Mouse (Mus musculus): ENCODE data around the gene Gmnn. TPM values are rescaled to one million over a fixed set of nuclear protein-coding genes. Genes with fewer than 3 reads are reported as not detected.
A peak's percentile ranks its signal among the peaks of the same experiment; 100 is the strongest.

The Gmnn gene
- total and polyA plus RNA-seq, 3 experiments: 4.4 to 12.1 TPM; not detected in 1

GRCm38 (mm10) chr13:24761083-24761402 is 680 bp downstream of the Gmnn start:
- DNase-seq: no peak

- no peak for DNase-seq
Measured at GRCm38 (mm10) chr13:24760351-24760870, 1.3 kb downstream of the Gmnn start.

- no peak for DNase-seq
Measured at GRCm38 (mm10) chr13:24759451-24759850, 2.3 kb downstream of the Gmnn start.

- no peak for DNase-seq
Measured at GRCm38 (mm10) chr13:24757820-24758564, 3.7 kb downstream of the Gmnn start.

GRCm38 (mm10) chr13:24756756-24757155 is 5.0 kb downstream of the Gmnn start:
- DNase-seq: no peak

GRCm38 (mm10) chr13:24751396-24751795 is 10.3 kb downstream of the Gmnn start:
- DNase-seq: no peak

GRCm38 (mm10) chr13:24750807-24751206 is 10.9 kb downstream of the Gmnn start:
- no peak for DNase-seq

- no peak for DNase-seq
Measured at GRCm38 (mm10) chr13:24747823-24748222, 13.9 kb downstream of the Gmnn start.

GRCm38 (mm10) chr13:24741028-24741427 is 20.7 kb downstream of the Gmnn start, which contains the start of gene Armh2:
Gene Armh2 (plus strand): TSS chr13:24741232.
- no peak for DNase-seq

GRCm38 (mm10) chr13:24735608-24736131 is 26.1 kb downstream of the Gmnn start:
- DNase-seq: peak; percentile 65

- DNase-seq: peak; percentile 20
Measured at GRCm38 (mm10) chr13:24734502-24734901, 27.2 kb downstream of the Gmnn start.

GRCm38 (mm10) chr13:24729128-24729527 is 32.6 kb downstream of the Gmnn start:
- no peak for DNase-seq

- DNase-seq: no peak
Measured at GRCm38 (mm10) chr13:24724395-24724759, 37.3 kb downstream of the Gmnn start.

- DNase-seq: no peak
Measured at GRCm38 (mm10) chr13:24723699-24724394, 37.9 kb downstream of the Gmnn start.

GRCm38 (mm10) chr13:24721502-24721901 is 40.2 kb downstream of the Gmnn start:
- peak; percentile 77 for DNase-seq

- no peak for DNase-seq
Measured at GRCm38 (mm10) chr13:24717677-24718076, 44.0 kb downstream of the Gmnn start.

- DNase-seq: no peak
Measured at GRCm38 (mm10) chr13:24716441-24716840, 45.3 kb downstream of the Gmnn start.

- no peak for DNase-seq
Measured at GRCm38 (mm10) chr13:24715601-24716000, 46.1 kb downstream of the Gmnn start.

- no peak for DNase-seq
Measured at GRCm38 (mm10) chr13:24714360-24714885, 47.3 kb downstream of the Gmnn start.

GRCm38 (mm10) chr13:24713434-24714000 is 48.2 kb downstream of the Gmnn start:
- peak; percentile 94 for DNase-seq

GRCm38 (mm10) chr13:24712581-24713130 is 49.1 kb downstream of the Gmnn start:
- peak; percentile 28 for DNase-seq

GRCm38 (mm10) chr13:24710968-24711367 is 50.8 kb downstream of the Gmnn start:
- DNase-seq: no peak
